Mouse (Mus musculus) liver, adult (tissue): ENCODE results near the gene Gm42878.

ENCODE experiments used
- GATA4 ChIP-seq: IDR thresholded peaks from 2 replicates; pipeline ENCODE4 v1.6.1; 2014; ENCODE audit warnings: mild to moderate bottlenecking, low read length; ENCODE audit not compliant: insufficient replicate concordance

The Gm42878 gene

GRCm38 (mm10) chr5:121526961-121527360 is 18.3 kb downstream of the Gm42878 start:
- TF ChIP-seq GATA4, result no peak

DNA sequence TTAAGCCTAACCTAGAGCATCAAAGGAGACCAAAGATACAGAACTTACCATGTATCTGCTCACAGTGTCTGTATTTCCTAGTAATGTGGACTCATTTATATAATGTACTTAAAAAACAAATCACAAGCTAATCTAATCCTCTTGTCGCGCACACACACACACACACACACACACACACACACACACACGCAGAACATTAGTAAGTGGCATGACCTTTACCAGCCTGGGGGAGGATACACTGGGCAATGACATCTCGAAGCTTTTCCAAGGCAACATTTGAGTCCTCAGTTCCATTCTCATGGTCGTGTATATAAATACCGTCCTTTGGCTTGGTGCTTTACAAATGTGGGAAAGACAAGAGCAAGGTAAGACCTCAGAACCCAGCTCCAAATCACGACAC is 18.8 kb downstream of the Gm42878 start:
- TF ChIP-seq GATA4, result no peak

DNA sequence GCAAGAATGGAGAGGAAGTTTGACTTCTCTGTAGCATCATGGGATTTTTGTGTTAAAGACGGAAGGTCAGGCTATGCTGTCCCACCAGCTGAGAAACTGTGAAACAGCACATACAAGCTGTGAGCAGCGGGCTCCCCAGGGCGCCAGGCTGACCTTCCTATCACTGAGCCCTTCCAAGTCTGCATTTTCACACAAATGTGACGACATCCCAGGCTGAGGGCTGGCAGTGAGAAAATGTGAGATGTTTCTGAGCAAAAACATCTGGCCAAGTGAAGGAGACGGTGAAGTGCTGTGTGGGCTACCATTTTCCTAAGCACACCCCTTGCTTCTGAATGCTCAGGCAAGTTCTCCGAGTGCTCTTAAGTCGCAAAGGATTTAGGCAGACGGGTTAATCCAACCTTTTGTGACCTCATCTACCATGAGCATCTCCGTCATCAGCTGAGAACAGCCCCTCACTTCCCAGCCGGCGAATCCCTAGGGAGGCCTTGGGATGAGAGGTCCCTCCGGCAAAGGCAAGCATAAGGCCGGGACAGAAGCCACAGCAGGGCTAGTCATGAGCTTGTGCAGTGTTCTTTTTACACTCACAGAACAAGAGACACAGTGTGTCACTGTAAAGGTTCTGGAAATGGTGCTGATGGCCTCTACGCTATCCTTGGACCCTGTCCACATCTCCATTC is 19.4 kb downstream of the Gm42878 start:
- no peak for TF ChIP-seq GATA4

DNA sequence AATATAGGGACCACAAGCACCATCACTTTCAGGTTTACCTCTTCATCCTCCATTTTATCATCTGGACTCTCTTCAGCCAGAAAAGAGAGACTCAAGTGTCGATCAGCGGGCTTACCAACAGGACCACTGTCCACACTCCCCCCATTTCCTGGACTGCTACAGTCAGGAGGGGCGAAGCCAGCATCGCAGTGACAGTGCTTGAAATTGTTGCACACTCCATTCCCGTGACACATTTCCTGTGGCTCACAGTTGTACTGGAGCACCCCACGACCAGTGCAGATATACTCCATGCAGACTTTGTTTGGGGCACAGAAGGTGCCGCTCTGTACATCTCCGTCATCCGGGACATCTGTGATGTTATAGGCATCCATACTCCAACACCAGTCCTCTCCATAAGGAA is 26.3 kb downstream of the Gm42878 start:
- TF ChIP-seq GATA4, result no peak

GRCm38 (mm10) chr5:121510009-121510408 is 35.3 kb downstream of the Gm42878 start:
- no peak for TF ChIP-seq GATA4

GRCm38 (mm10) chr5:121506846-121507245 is 38.4 kb downstream of the Gm42878 start:
- TF ChIP-seq GATA4, result no peak

DNA sequence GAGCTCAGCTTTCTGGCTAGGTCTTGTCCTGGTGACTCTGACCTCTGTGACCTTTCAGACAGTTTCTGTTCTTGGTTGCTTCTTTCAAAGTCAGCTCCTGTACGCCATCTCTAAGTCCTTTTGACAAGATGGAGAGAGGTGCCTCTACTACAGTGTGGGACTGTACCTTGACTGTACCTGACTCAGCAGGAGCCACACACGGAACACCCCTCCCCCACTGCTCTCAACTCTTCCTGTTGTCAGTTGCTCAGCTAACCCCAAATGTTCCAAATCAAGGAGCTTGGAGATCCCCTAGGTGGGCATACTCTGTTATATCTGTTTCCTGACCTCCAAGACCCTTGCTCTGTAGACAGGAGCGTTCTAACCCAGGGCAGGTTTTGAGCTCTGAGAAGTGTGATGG is 42.1 kb downstream of the Gm42878 start, which contains the start of gene Adam1b:
TSS of gene Adam1b (minus strand) at position 205 of the 400 bp plus-strand sequence.
- TF ChIP-seq GATA4, result no peak

- no peak for TF ChIP-seq GATA4
Observed at GRCm38 (mm10) chr5:121500719-121501118, 44.6 kb downstream of the Gm42878 start.

DNA sequence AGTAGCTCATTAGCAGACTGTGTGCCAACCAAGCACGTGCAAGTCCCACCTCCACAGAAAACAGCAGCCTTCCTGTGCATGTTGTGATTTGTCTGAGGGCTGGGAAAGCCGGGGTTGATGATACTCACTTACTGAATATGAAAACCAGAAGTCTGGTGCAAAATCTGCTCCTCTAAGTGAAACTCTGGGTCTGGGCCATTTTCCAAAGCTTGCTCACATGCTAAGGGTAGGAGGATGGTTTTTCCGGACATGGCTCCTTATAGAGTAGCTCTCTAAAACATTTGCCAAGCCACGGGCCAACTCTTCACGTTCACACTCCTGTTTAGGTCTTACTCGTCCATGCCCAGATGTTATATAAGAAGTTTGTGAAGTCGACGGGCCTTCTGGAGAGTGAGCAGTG is 52.0 kb downstream of the Gm42878 start:
- no peak for TF ChIP-seq GATA4

DNA sequence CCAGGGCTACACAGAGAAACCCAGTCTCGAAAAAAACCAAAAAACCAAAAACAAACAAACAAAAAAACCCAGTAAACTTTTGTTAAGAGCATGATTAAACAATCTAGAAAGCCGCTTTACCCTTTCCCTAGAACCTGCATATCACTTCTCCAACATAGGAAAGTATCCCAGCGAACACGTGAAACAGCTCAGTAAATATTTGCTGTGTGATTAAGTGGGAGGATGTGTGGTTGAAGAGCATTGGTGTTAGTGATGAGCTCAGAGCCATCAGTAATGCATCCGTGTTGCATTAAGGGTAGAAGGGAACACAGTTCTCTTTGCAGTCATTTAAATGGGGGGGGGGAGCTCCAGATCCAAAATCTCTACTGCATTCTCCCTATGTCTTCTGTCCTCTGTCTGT is 60.5 kb downstream of the Gm42878 start:
- no peak for TF ChIP-seq GATA4

- TF ChIP-seq GATA4, result no peak
Observed at GRCm38 (mm10) chr5:121477680-121478079, 67.6 kb downstream of the Gm42878 start.

DNA sequence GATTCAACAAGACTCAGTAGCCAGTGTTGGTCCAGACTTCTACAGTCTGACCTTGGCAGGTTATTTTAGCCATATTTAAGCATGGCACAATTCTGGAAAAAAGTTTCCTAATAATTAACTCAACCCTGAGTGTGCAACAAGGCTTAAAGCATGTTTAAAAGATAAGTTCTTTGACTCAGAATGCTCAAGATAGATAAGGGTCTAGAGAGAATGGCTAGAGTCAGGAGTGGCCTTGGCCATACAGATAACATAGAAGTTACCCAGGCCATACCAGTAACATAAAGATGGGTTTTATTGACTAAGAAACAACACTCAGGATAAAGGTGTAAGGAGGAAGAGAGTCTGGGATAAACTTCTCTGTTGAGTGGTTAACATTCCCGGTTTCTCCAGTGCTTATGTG is 69.2 kb downstream of the Gm42878 start:
- no peak for TF ChIP-seq GATA4

DNA sequence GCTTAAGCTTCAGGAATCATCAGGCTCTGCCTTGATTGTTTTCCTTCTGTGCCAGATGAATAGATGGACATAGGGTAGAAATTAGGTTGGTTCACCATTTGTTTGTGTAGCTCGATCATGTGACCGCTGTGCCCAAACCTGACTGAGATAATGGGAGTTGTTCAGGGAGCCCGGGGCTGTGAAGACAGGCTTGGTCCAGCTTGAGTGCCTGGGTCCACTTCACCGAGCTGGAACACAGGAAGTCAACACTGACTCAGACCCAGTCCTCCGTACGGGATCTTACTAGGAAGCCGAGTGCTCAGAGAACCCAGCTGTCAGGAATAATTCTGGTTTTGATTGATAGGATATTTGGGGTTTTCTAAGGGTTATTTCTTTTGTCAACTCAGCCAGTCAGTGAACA is 70.7 kb downstream of the Gm42878 start:
- TF ChIP-seq GATA4, result no peak

DNA sequence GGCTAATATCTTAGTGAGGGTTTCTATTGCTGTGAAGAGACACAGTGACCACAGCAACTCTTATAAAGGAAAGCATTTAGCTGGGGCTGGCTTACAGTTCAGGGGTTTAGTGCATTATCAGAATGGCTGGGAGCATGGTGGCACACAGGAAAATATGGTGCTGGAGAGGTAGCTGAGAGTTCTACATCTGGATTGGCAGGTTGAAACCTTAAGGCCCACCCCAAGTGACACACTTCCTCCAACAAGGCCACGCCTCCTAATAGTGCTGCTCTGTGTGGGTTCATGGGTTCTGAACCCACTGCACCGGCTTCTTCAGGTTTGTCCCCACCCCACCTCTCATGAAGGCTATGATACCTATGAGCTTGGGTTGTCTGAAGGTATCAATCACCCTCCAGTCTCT is 72.9 kb downstream of the Gm42878 start:
- TF ChIP-seq GATA4, result no peak

GRCm38 (mm10) chr5:121469566-121469965 is 75.7 kb downstream of the Gm42878 start:
- no peak for TF ChIP-seq GATA4
